9 mouse cellular contexts compared by ENCODE assay signal in the genomic region with DNA sequence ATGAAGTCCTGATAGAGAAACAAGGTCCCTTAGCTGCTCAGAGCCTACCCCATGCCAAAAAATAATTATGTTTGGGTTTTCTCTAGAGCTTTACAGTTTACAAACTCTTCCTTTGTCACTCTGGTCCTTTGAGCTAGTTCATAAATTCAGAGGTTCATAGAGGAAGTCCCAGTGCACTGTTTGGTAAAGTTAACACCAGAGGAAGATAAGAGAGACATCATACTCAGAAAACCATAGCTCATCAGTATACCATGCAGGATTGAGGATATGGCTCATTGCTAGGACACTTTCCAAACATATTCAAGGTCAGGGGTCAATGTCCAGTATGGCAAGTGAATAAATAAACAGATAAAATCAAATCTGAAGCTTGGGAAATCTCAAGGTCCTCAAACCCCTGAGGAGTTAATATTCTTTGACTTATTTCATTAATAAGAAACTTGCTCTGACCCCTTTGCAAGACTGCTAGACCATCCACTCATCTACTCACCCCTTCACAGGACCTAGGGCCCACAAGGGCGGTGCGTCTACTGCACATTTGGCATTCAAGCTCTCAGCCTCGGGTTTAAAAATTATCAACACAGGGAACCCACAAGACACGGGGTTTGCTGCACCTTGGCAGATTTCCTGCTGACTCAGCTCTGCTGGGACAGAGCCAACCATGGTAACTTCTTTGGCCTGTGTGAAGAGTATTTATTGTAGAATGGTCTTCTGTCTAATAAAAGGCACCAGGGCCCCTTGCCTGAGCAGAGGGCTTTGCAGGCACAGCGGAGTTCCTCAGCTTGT. TPM values are rescaled to one million over a fixed set of nuclear protein-coding genes. Genes with fewer than 3 reads are reported as not detected.
DNase-seq lines count a peak whose midpoint lies in the region; ATAC-seq and TF ChIP-seq lines count a peak whose summit lies in the region.
"Had no signal": no experiment of that assay in that cellular context is flagged by ENCODE, and none has a peak within 500 bp of the region (broad histone marks: within the 10 kb centered on the region; RNA-seq: fewer than 3 reads in every experiment).

No protein-coding gene starts in this region.

- H3K36me3 ChIP-seq in hindbrain, postnatal 0 days (ENCODE audit: insufficient read depth, low read length), result no peaks in the 10 kb centered on the region
- no peaks in the 10 kb centered on the region for H3K36me3 ChIP-seq in hindbrain, embryonic 10.5 days
- no peaks in the 10 kb centered on the region for H3K36me3 ChIP-seq in kidney, postnatal 0 days (ENCODE audit: insufficient read depth, low read length)
- no peaks in the 10 kb centered on the region for H3K36me3 ChIP-seq in stomach, embryonic 15.5 days
- H3K36me3 ChIP-seq in forebrain, embryonic 12.5 days (replicated peaks), result no peaks in the 10 kb centered on the region
- H3K36me3 ChIP-seq: G1E had no signal

- no peak overlapping the region for H3K4me2 ChIP-seq in hindbrain, postnatal 0 days (ENCODE audit: low read depth, low read length)
- no peak overlapping the region for H3K4me2 ChIP-seq in kidney, postnatal 0 days (ENCODE audit: low read length)
- H3K4me2 ChIP-seq in stomach, embryonic 15.5 days, result no peak overlapping the region
- no peak overlapping the region for H3K4me2 ChIP-seq in forebrain, embryonic 12.5 days

- H3K9ac ChIP-seq in hindbrain, postnatal 0 days (replicated peaks; ENCODE audit: low read length), result no peak overlapping the region
- no peak overlapping the region for H3K9ac ChIP-seq in kidney, postnatal 0 days (ENCODE audit: low read depth, low read length)
- no peak overlapping the region for H3K9ac ChIP-seq in stomach, embryonic 15.5 days
- no peak overlapping the region for H3K9ac ChIP-seq in forebrain, embryonic 12.5 days

- TF ChIP-seq CTCF in hindbrain, postnatal 0 days (IDR thresholded peaks at IDR 0.05; ENCODE audit: low read depth), result no peak
- TF ChIP-seq CTCF in kidney, postnatal 0 days (IDR thresholded peaks at IDR 0.05; ENCODE audit: low read depth), result no peak

- H3K4me1 ChIP-seq in hindbrain, postnatal 0 days (ENCODE audit: insufficient read depth, low read length), result 0 out of 2 replicates have a peak, but pooled peaks cover 3% of the 10 kb centered on the region
- H3K4me1 ChIP-seq in hindbrain, embryonic 10.5 days (replicated peaks), result peaks cover 6% of the 10 kb centered on the region
- H3K4me1 ChIP-seq in kidney, postnatal 0 days (replicated peaks; ENCODE audit: insufficient read depth, low read length), result no peaks in the 10 kb centered on the region
- 0 out of 2 replicates have a peak, but pooled peaks cover 5% of the 10 kb centered on the region for H3K4me1 ChIP-seq in stomach, embryonic 15.5 days
- no peaks in the 10 kb centered on the region for H3K4me1 ChIP-seq in forebrain, embryonic 12.5 days

- H3K27ac ChIP-seq in hindbrain, postnatal 0 days, result peak overlapping the region; percentile 1; the same call in 1 of the 2 replicates
- H3K27ac ChIP-seq in hindbrain, embryonic 10.5 days, result no peak overlapping the region
- H3K27ac ChIP-seq in kidney, postnatal 0 days, result peak overlapping the region; percentile 55; the same call in 1 of the 2 replicates
- peak overlapping the region; percentile 37; the same call in 1 of the 2 replicates for H3K27ac ChIP-seq in stomach, embryonic 15.5 days
- no peak overlapping the region for H3K27ac ChIP-seq in forebrain, embryonic 12.5 days

- H3K27me3 ChIP-seq in hindbrain, postnatal 0 days (ENCODE audit: insufficient read depth, low read length), result no peaks in the 10 kb centered on the region
- H3K27me3 ChIP-seq in hindbrain, embryonic 10.5 days (ENCODE audit: insufficient read depth, poor library complexity, severe bottlenecking), result peaks cover 10% of the 10 kb centered on the region
- no peaks in the 10 kb centered on the region for H3K27me3 ChIP-seq in kidney, postnatal 0 days (ENCODE audit: insufficient read depth, low read length)
- H3K27me3 ChIP-seq in stomach, embryonic 15.5 days (replicated peaks), result no peaks in the 10 kb centered on the region
- 0 out of 2 replicates have a peak, but pooled peaks cover 5% of the 10 kb centered on the region for H3K27me3 ChIP-seq in forebrain, embryonic 12.5 days

- no peak overlapping the region for H3K4me3 ChIP-seq in hindbrain, postnatal 0 days (ENCODE audit: low read length)
- H3K4me3 ChIP-seq in hindbrain, embryonic 10.5 days, result no peak overlapping the region
- no peak overlapping the region for H3K4me3 ChIP-seq in kidney, postnatal 0 days (replicated peaks; ENCODE audit: low read depth, low read length)
- no peak overlapping the region for H3K4me3 ChIP-seq in stomach, embryonic 15.5 days (replicated peaks)
- no peak overlapping the region for H3K4me3 ChIP-seq in forebrain, embryonic 12.5 days (replicated peaks)

- WGBS in hindbrain, postnatal 0 days, result 44% methylated on average over 5 of the region's 5 CpGs
- 85% methylated on average over 5 of the region's 5 CpGs for WGBS in hindbrain, embryonic 10.5 days
- 24% methylated on average over 5 of the region's 5 CpGs for WGBS in kidney, postnatal 0 days
- WGBS in stomach, embryonic 15.5 days, result 20% methylated on average over 5 of the region's 5 CpGs
- WGBS in forebrain, embryonic 12.5 days, result 83% methylated on average over 5 of the region's 5 CpGs

- peak; percentile 56 for DNase-seq in hindbrain, postnatal 0 days (ENCODE audit: low spot score)
- no peak for DNase-seq in hindbrain, embryonic 10.5 days (ENCODE audit: low spot score)
- DNase-seq in adipocyte (ENCODE audit: low spot score), result peak; percentile 84
- DNase-seq in gastrocnemius, adult 18-20 months (ENCODE audit: low spot score), result peak; percentile 47
- peak; percentile 48 for DNase-seq in kidney, postnatal 0 days (ENCODE audit: low spot score)
- DNase-seq in thymus, postnatal 10 days (ENCODE audit: low spot score in 2 of 2), result no peak

- ATAC-seq in hindbrain, postnatal 0 days, result no peak
- ATAC-seq in kidney, postnatal 0 days (replicated peaks; ENCODE audit: low FRiP score, low read depth), result peak; percentile 78
- peak; percentile 48 for ATAC-seq in stomach, embryonic 15.5 days (ENCODE audit: insufficient read depth, low FRiP score, low read depth)
- no peak for ATAC-seq in forebrain, embryonic 12.5 days (ENCODE audit: low FRiP score)

- H3K9me3 ChIP-seq in hindbrain, postnatal 0 days (ENCODE audit: low read length), result no peaks in the 10 kb centered on the region
- no peaks in the 10 kb centered on the region for H3K9me3 ChIP-seq in hindbrain, embryonic 10.5 days
- no peaks in the 10 kb centered on the region for H3K9me3 ChIP-seq in kidney, postnatal 0 days (replicated peaks; ENCODE audit: low read length)
- no peaks in the 10 kb centered on the region for H3K9me3 ChIP-seq in stomach, embryonic 15.5 days
- H3K9me3 ChIP-seq in forebrain, embryonic 12.5 days, result no peaks in the 10 kb centered on the region

RNA-seq across cellular contexts. Expression of a gene that starts 8.7 kb away (rescaled TPM):
- total RNA-seq in hindbrain, postnatal 0 days (2014; rRNA removed), result 32.6 and 34.1 TPM in 2 replicates
- 16.2 and 16.7 TPM in 2 replicates for polyA plus RNA-seq in hindbrain, postnatal 0 days (2015; fragmentation: Nextera tagmentation; extraction: Ambion mirVana)
- 22.0 and 25.9 TPM in 2 replicates for polyA plus RNA-seq in hindbrain, embryonic 10.5 days (2016; fragmentation: Nextera tagmentation; extraction: Ambion mirVana)
- total RNA-seq in gastrocnemius, adult 18-20 months (2021), result 1 to 10 TPM; 1.6 to 2.0 TPM
- polyA plus RNA-seq in kidney, postnatal 0 days (2015; fragmentation: Nextera tagmentation; extraction: Ambion mirVana), result 8.6 and 10.8 TPM in 2 replicates
- 26.1 and 27.5 TPM in 2 replicates for polyA plus RNA-seq in stomach, embryonic 15.5 days (2015; fragmentation: Nextera tagmentation; extraction: Ambion mirVana)
- 13.8 and 15.6 TPM in 2 replicates for polyA plus RNA-seq in forebrain, embryonic 12.5 days (2016; fragmentation: Nextera tagmentation; extraction: Ambion mirVana)
- polyA plus RNA-seq: G1E had no signal

Comparison
In these comparisons a context has a peak if more than half of its experiments do, and no peak if none do; other contexts are left out.
1. DNase-seq: peak in hindbrain, postnatal 0 days (single experiment), adipocyte (single experiment), gastrocnemius, adult 18-20 months (single experiment) and kidney, postnatal 0 days (single experiment); none in hindbrain, embryonic 10.5 days (single experiment) and thymus, postnatal 10 days (0 of 2).
2. H3K27ac ChIP-seq: peak in hindbrain, postnatal 0 days (single experiment), kidney, postnatal 0 days (single experiment) and stomach, embryonic 15.5 days (single experiment); none in hindbrain, embryonic 10.5 days (single experiment) and forebrain, embryonic 12.5 days (single experiment).
3. ATAC-seq: peak in kidney, postnatal 0 days (single experiment) and stomach, embryonic 15.5 days (single experiment); none in hindbrain, postnatal 0 days (single experiment) and forebrain, embryonic 12.5 days (single experiment).